Mouse (Mus musculus): ENCODE measurements around the gene Cgref1. TPM values are rescaled to one million over a fixed set of nuclear protein-coding genes. Genes with fewer than 3 reads are reported as not detected.

The Cgref1 gene
- polyA plus RNA-seq, 1 experiment from 2014 or later: 67.0 TPM

DNA sequence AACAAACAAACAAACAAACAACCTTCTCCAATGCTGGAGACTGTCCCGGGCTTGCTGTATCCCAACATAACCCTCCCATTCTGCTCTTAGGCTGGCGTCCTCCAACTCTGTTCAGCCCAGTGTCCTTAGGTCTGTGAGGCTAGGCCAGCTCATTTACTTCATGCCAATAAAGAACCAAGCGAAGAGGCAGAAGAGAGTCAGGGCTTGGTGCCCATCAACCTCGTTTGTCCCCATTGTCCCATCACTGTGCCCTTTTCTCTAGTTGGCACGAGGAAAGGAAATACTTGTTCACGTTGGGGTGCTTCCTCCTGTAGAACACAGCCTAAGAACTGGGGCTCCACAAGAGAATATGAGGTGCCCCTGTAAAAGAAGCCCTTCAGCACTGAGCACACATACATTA is 6.3 kb upstream of the Cgref1 start:
- Histone ChIP-seq H3K9me3 (ENCODE audit: control insufficient read depth, low read length) (no peaks in the 10 kb centered on the region), H3K4me2 (ENCODE audit: low read depth, low read length) (no peak overlapping the region), H3K27me3 (replicated peaks; ENCODE audit: control insufficient read depth, insufficient read depth, low read length) (no peaks in the 10 kb centered on the region), H3K27ac (ENCODE audit: low read length) (no peak overlapping the region), H3K4me1 (ENCODE audit: control insufficient read depth, insufficient read depth, low read length) (peaks cover 10% of the 10 kb centered on the region), H3K9ac (ENCODE audit: low read depth, low read length) (no peak overlapping the region), H3K4me3 (ENCODE audit: low read length) (no peak overlapping the region), H3K36me3 (ENCODE audit: control insufficient read depth, insufficient read depth, low read length) (peaks cover 29% of the 10 kb centered on the region)
- WGBS: 80% methylated on average over 6 of the region's 6 CpGs
- no peak for ATAC-seq

DNA sequence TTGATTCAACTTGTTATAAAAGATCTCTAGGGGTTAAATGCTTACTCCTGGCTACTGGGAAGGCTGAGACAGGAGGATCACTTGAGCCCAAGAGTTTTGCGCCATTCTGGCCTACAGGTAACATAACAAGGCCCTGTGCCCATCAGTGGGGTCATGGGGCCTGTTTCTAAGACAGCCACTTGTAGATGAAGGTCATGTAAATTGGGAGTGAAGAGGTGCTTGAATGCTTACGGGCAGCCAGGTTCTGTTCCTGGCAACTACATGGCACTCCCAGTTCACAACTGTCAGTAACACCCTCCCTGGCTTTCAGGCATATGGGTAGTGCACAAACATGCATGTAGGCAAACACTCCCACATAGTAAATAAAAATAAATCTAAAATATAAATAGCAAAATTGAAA is 5.5 kb upstream of the Cgref1 start:
- Histone ChIP-seq H3K27me3 (replicated peaks; ENCODE audit: control insufficient read depth, insufficient read depth, low read length) (no peaks in the 10 kb centered on the region), H3K9ac (ENCODE audit: low read depth, low read length) (no peak overlapping the region), H3K9me3 (ENCODE audit: control insufficient read depth, low read length) (no peaks in the 10 kb centered on the region), H3K27ac (ENCODE audit: low read length) (no peak overlapping the region), H3K4me3 (ENCODE audit: low read length) (peak overlapping the region; percentile 63), H3K4me2 (ENCODE audit: low read depth, low read length) (peak overlapping the region; percentile 94), H3K36me3 (ENCODE audit: control insufficient read depth, insufficient read depth, low read length) (peaks cover 27% of the 10 kb centered on the region), H3K4me1 (ENCODE audit: control insufficient read depth, insufficient read depth, low read length) (peaks cover 10% of the 10 kb centered on the region)
- 84% methylated on average over 2 of the region's 2 CpGs for WGBS
- no peak for ATAC-seq

- peak overlapping the region; percentile 94 for H3K4me2 ChIP-seq (ENCODE audit: low read depth, low read length)
- peak overlapping the region; percentile 63 for H3K4me3 ChIP-seq (ENCODE audit: low read length)
- H3K9me3 ChIP-seq (ENCODE audit: control insufficient read depth, low read length): no peaks in the 10 kb centered on the region
- ATAC-seq: no peak
- peaks cover 14% of the 10 kb centered on the region for H3K4me1 ChIP-seq (ENCODE audit: control insufficient read depth, insufficient read depth, low read length)
- WGBS: 50% methylated on average over 4 of the region's 4 CpGs
- H3K27me3 ChIP-seq (replicated peaks; ENCODE audit: control insufficient read depth, insufficient read depth, low read length): no peaks in the 10 kb centered on the region
- H3K36me3 ChIP-seq (ENCODE audit: control insufficient read depth, insufficient read depth, low read length): peaks cover 24% of the 10 kb centered on the region
- peak overlapping the region; percentile 79 for H3K9ac ChIP-seq (ENCODE audit: low read depth, low read length)
- peak overlapping the region; percentile 21 for H3K27ac ChIP-seq (ENCODE audit: low read length)
These were observed 5.1 kb upstream of the Cgref1 start for GRCm38 (mm10) chr5:30950451-30950850.

- peak overlapping the region; percentile 94 for H3K27ac ChIP-seq (ENCODE audit: low read length)
- under 1% methylated on average over 31 of the region's 31 CpGs for WGBS
- peak overlapping the region; percentile 63 for H3K4me3 ChIP-seq (ENCODE audit: low read length)
- ATAC-seq: peak; percentile 84
- peak overlapping the region; percentile 94 for H3K4me2 ChIP-seq (ENCODE audit: low read depth, low read length)
- H3K9ac ChIP-seq (ENCODE audit: low read depth, low read length): peak overlapping the region; percentile 79
- no peaks in the 10 kb centered on the region for H3K9me3 ChIP-seq (ENCODE audit: control insufficient read depth, low read length)
- H3K36me3 ChIP-seq (ENCODE audit: control insufficient read depth, insufficient read depth, low read length): peaks cover 17% of the 10 kb centered on the region
- H3K27me3 ChIP-seq (replicated peaks; ENCODE audit: control insufficient read depth, insufficient read depth, low read length): no peaks in the 10 kb centered on the region
- H3K4me1 ChIP-seq (ENCODE audit: control insufficient read depth, insufficient read depth, low read length): peaks cover 20% of the 10 kb centered on the region
These were observed 4.4 kb upstream of the Cgref1 start for GRCm38 (mm10) chr5:30949654-30950326.

- H3K36me3 ChIP-seq (ENCODE audit: control insufficient read depth, insufficient read depth, low read length): peaks cover 9% of the 10 kb centered on the region; the same call in 1 of the 2 replicates
- peaks cover 20% of the 10 kb centered on the region for H3K4me1 ChIP-seq (ENCODE audit: control insufficient read depth, insufficient read depth, low read length)
- ATAC-seq: peak; percentile 62
- H3K9me3 ChIP-seq (ENCODE audit: control insufficient read depth, low read length): no peaks in the 10 kb centered on the region
- peak overlapping the region; percentile 94 for H3K27ac ChIP-seq (ENCODE audit: low read length)
- H3K9ac ChIP-seq (ENCODE audit: low read depth, low read length): peak overlapping the region; percentile 79
- no peak overlapping the region for H3K4me3 ChIP-seq (ENCODE audit: low read length)
- H3K27me3 ChIP-seq (replicated peaks; ENCODE audit: control insufficient read depth, insufficient read depth, low read length): no peaks in the 10 kb centered on the region
- peak overlapping the region; percentile 94 for H3K4me2 ChIP-seq (ENCODE audit: low read depth, low read length)
- 62% methylated on average over 5 of the region's 5 CpGs for WGBS
These were observed 3.2 kb upstream of the Cgref1 start for GRCm38 (mm10) chr5:30948620-30949019.

DNA sequence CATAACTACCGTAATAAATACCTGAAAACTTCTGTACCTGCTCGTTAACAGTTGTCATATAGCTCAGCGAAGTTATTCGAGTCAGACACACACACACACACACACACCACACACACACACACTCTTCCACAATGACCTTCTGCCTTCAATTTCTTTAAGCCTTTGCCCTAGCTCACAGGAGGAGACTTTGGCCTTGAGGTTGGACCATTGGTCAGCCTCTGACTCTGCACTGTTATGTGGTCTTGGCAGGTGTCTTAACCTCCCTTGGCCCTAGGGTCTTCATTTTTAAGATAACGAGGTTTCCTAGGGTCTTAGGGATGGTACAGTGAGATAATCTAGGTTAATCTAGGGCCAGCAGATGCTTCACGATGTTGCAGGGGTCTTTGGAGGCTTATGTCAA is 1.0 kb downstream of the Cgref1 start:
- Histone ChIP-seq H3K4me1 (ENCODE audit: control insufficient read depth, insufficient read depth, low read length) (peaks cover 16% of the 10 kb centered on the region), H3K4me2 (ENCODE audit: low read depth, low read length) (peak overlapping the region; percentile 90), H3K9ac (ENCODE audit: low read depth, low read length) (peak overlapping the region; percentile 76; the same call in 1 of the 2 replicates), H3K27me3 (replicated peaks; ENCODE audit: control insufficient read depth, insufficient read depth, low read length) (no peaks in the 10 kb centered on the region), H3K36me3 (ENCODE audit: control insufficient read depth, insufficient read depth, low read length) (no peaks in the 10 kb centered on the region), H3K4me3 (ENCODE audit: low read length) (peak overlapping the region; percentile 55), H3K27ac (ENCODE audit: low read length) (no peak overlapping the region), H3K9me3 (ENCODE audit: control insufficient read depth, low read length) (no peaks in the 10 kb centered on the region)
- ATAC-seq: no peak
- 89% methylated on average over 6 of the region's 6 CpGs for WGBS

GRCm38 (mm10) chr5:30943004-30943403 is 2.4 kb downstream of the Cgref1 start:
- Histone ChIP-seq H3K27ac (ENCODE audit: low read length) (no peak overlapping the region), H3K9ac (ENCODE audit: low read depth, low read length) (no peak overlapping the region), H3K9me3 (ENCODE audit: control insufficient read depth, low read length) (no peaks in the 10 kb centered on the region), H3K4me3 (ENCODE audit: low read length) (no peak overlapping the region), H3K27me3 (replicated peaks; ENCODE audit: control insufficient read depth, insufficient read depth, low read length) (no peaks in the 10 kb centered on the region), H3K4me1 (ENCODE audit: control insufficient read depth, insufficient read depth, low read length) (peaks cover 10% of the 10 kb centered on the region), H3K4me2 (ENCODE audit: low read depth, low read length) (no peak overlapping the region), H3K36me3 (ENCODE audit: control insufficient read depth, insufficient read depth, low read length) (no peaks in the 10 kb centered on the region)
- 92% methylated on average over 2 of the region's 2 CpGs for WGBS
- ATAC-seq: no peak

- Histone ChIP-seq H3K27ac (ENCODE audit: low read length) (no peak overlapping the region), H3K4me2 (ENCODE audit: low read depth, low read length) (no peak overlapping the region), H3K9me3 (ENCODE audit: control insufficient read depth, low read length) (no peaks in the 10 kb centered on the region), H3K9ac (ENCODE audit: low read depth, low read length) (no peak overlapping the region), H3K27me3 (replicated peaks; ENCODE audit: control insufficient read depth, insufficient read depth, low read length) (no peaks in the 10 kb centered on the region), H3K4me1 (ENCODE audit: control insufficient read depth, insufficient read depth, low read length) (no peaks in the 10 kb centered on the region), H3K36me3 (ENCODE audit: control insufficient read depth, insufficient read depth, low read length) (no peaks in the 10 kb centered on the region), H3K4me3 (ENCODE audit: low read length) (no peak overlapping the region)
- ATAC-seq: no peak
- WGBS: 89% methylated on average over 5 of the region's 5 CpGs
These were observed 10.5 kb downstream of the Cgref1 start for GRCm38 (mm10) chr5:30934725-30935461.

GRCm38 (mm10) chr5:30933705-30934104 is 11.7 kb downstream of the Cgref1 start:
- WGBS: 71% methylated on average over 5 of the region's 5 CpGs

More at GRCm38 (mm10) chr5:30933705-30934104, 11.7 kb downstream of the Cgref1 start:
- Histone ChIP-seq H3K4me3 (ENCODE audit: low read length) (no peak overlapping the region), H3K9ac (ENCODE audit: low read depth, low read length) (no peak overlapping the region), H3K27ac (ENCODE audit: low read length) (no peak overlapping the region), H3K27me3 (replicated peaks; ENCODE audit: control insufficient read depth, insufficient read depth, low read length) (no peaks in the 10 kb centered on the region), H3K4me2 (ENCODE audit: low read depth, low read length) (no peak overlapping the region), H3K9me3 (ENCODE audit: control insufficient read depth, low read length) (no peaks in the 10 kb centered on the region), H3K36me3 (ENCODE audit: control insufficient read depth, insufficient read depth, low read length) (no peaks in the 10 kb centered on the region), H3K4me1 (ENCODE audit: control insufficient read depth, insufficient read depth, low read length) (no peaks in the 10 kb centered on the region)
- ATAC-seq: no peak

All from intestine, embryonic 16.5 days (tissue).